Mouse (Mus musculus) left cerebral cortex, adult 2 months (tissue): ENCODE results near the gene Camta1. TPM values are rescaled to one million over a fixed set of nuclear protein-coding genes. Genes with fewer than 3 reads are reported as not detected.
"Not testable (repeated sequence)": the region's sequence is repeated elsewhere in the genome, so short reads cannot be mapped to it uniquely, and the experiment has no call there.

ENCODE experiments used
- DNase-seq, 2 experiments: peaks; one replicate each; pipeline ENCODE4 v3.0.0; 2021 to 2022; ENCODE audit warnings: low spot score in 2 of 2, mixed read lengths in 1 of 2; ENCODE audit errors: extremely low spot score in 1 of 2
- H3K27ac ChIP-seq: fragments of 200-600 bp; 2 replicates; pipeline ENCODE4 v1.8.1; 2022
- H3K4me3 ChIP-seq: fragments of 200-600 bp; 2 replicates; pipeline ENCODE4 v1.8.1; 2022
- CTCF ChIP-seq: fragments of 200-600 bp; IDR thresholded peaks from 2 replicates; pipeline ENCODE4 v1.8.1; 2022; ENCODE audit warnings: antibody characterized with exemption, mild to moderate bottlenecking, moderate library complexity
- intact Hi-C: fragments of 180-260 bp; cut with DNase I; formaldehyde crosslinking; loops from one replicate; pipeline ENCODE4 v1.15.1; 2025
- total RNA-seq, 2 experiments: library from RNA; stranded (reverse); gene quantifications; 2 replicates each; pipeline ENCODE4 v1.2.3; 2021

Camta1 gene
- total RNA-seq, 2 experiments from 2014 or later: 242 to 255 TPM

DNA sequence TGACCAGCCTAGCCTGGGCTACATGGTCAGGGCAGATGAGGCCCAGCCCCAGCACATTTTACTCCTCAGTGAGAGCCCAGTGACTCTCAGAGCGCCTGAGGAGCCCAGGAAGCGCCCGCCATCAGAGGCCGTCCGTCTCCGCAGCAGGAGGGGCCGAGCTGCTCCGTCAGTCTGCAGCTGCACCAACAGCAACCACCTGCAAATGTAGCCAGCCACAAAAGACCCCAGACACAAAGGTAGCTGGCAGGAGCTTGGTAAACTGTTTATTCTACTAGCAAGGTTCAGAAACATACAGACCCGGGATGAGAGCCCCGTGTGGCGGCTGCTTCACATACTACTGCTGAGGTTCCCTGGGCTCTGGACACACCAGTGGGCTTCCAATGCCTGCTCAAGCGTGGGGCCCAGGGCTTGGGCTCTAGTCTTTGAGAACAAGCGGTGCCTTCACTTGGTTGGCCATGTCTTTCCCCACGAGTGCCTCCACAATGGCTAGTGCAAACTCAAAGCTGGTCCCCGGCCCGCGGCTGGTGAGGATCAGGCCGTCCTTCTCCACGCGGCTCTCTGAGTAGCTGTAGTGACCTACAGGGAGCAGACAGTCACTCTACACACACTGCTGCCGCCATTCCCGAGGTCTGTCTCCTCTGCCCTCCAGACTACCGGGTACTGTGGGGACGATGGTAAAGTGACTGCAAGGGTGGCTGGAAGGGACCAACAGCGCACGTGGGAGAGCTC is 964.6 kb downstream of the Camta1 start:
- no peak overlapping the region for H3K27ac ChIP-seq
- no peak overlapping the region for H3K4me3 ChIP-seq
- no peak for DNase-seq
- no peak for TF ChIP-seq CTCF
- intact Hi-C loops: loop anchor here (5.0 kb wide), 1 partner anchor 190 kb away; no protein-coding TSS in a partner anchor

DNA sequence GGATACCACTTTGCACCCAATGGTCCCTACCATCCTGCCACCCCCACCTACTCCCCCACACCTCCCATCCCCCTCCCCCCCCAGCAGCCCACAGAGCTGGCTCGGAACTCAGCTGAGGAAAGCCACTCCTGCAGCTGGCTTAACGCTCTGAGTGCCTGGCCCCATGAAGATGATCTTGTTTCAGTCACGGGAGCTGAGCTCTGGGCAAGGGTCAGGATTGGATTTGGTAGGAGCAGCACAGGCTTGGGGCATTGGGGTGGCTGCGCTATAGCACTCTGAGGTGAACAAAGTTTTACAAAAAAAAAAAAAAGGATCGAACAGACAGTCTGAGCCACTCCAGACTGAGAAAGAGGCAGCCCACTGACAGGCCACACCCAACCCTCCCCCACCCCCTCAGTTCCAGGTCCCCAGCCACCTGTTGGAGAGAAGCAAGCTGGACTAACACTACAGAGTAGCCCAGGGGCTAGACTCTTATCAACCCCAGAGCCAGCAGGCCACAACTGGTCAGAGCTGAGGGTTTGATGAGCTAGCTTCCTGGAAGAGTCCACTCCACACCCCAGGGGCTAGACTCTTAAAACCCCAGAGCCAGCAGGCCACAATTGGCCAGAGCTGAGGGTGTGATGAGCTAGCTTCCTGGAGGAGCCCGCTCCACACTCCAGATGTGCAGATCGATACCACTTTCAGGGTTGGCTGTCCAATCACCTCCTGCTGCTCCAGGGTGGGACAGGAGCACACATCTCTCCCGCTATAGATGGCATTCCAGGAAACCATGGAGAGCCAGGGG is 966.8 kb downstream of the Camta1 start:
- no peak for TF ChIP-seq CTCF
- DNase-seq: no peak
- intact Hi-C loops: loop anchor here (5.0 kb wide), 1 partner anchor 188 kb away; no protein-coding TSS in a partner anchor
- H3K27ac ChIP-seq: no peak overlapping the region
- H3K4me3 ChIP-seq: no peak overlapping the region

DNA sequence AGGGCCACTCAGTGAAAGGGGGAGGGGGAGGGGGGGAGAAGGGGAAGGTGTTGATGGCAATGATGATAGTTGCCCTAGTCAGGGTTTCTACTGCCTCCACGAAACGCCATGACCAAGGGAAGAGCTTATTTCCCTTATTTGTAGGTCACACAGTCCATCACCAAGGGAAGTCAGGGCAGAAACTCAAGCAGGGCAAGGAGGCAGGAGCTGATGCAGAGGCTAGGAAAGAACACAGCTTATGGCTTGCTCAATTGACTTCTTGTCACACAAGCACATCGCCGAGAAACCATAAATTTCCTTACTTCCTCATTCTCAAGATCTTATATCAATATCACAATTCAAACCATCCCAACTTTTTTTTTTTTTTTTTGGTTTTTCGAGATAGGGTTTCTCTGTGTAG is 970.4 kb downstream of the Camta1 start:
- no peak overlapping the region for H3K4me3 ChIP-seq
- H3K27ac ChIP-seq: no peak overlapping the region
- no peak for DNase-seq
- TF ChIP-seq CTCF: no peak
- intact Hi-C loops: no loop called here

DNA sequence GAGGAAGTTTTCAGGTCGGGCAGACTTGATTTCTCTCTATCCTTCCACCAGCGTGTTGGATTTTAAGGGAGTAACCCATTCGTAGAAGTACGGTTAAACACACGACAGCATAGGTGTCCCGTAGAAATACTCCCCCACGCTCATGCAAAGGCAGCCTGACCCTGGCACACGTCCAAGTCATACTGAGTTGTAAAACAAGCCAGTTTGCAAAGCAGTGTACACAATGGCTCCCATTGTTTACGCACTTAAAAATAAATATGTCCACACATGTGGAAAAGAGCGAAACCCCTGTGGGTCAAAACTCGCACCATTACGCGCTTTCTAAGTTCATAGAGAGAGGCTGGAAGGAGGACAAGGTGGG is 971.7 kb downstream of the Camta1 start:
- intact Hi-C loops: no loop called here

DNA sequence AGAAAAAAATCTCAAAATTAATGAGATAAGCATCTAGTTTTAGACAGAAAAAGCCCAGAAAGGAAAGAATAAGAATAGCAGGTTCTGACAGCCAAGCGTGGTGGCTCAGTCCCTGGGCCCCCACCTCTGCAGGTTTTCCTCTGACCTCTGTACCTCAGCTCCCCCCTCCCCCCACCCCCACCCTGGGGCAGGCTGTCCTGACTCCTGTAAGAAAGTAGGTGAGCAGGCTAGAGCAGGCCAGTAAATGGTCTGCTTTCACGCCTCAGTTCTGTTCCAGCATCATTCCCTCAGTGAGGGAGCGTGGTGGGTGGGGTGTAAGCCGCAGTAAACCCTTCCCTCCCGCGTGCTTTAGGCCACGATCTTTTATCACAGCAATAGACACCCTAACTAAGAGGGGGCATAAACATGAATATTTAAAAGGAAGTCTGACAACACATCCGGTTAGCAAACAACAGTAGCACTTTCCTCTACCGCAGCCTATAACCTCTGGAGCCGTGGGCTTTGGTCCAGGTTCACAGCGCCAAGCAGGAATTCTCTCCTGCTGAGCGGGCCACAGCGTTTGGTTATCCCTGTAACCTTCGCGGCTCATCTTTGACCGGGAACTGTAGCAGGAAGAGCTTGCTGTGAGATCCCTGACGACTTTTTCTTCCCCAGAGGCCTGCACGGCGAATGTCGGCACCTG is 972.3 kb downstream of the Camta1 start:
- intact Hi-C loops: no loop called here
- Histone ChIP-seq H3K4me3 (no peak overlapping the region), H3K27ac (no peak overlapping the region)
- no peak for DNase-seq
- no peak for TF ChIP-seq CTCF

More for the DNA sequence above, 971.7 kb downstream of the Camta1 start:
- Histone ChIP-seq H3K4me3 (no peak overlapping the region), H3K27ac (no peak overlapping the region)
- TF ChIP-seq CTCF: no peak
- no peak for DNase-seq

DNA sequence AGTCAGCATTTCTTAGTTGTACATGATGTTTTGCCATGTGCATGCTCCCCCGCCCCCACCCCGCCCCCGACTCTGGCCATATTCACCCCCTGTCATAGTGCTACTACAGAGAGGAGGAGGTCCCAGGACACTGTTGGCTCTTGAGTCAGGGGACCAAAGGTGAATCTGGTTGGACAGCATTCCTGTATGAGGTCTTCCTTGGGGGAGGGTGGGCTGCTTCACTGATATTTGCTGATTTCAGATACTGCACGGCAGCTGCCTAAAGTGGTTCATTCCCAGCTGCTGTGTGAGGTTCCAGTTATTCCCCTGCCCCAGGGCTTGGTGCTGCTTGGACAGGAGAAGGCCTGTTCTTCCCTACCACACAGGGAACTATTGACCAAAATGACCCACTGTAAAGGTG is 973.2 kb downstream of the Camta1 start:
- DNase-seq: no peak
- no peak overlapping the region for H3K4me3 ChIP-seq
- TF ChIP-seq CTCF: no peak
- H3K27ac ChIP-seq: no peak overlapping the region
- intact Hi-C loops: no loop called here

DNA sequence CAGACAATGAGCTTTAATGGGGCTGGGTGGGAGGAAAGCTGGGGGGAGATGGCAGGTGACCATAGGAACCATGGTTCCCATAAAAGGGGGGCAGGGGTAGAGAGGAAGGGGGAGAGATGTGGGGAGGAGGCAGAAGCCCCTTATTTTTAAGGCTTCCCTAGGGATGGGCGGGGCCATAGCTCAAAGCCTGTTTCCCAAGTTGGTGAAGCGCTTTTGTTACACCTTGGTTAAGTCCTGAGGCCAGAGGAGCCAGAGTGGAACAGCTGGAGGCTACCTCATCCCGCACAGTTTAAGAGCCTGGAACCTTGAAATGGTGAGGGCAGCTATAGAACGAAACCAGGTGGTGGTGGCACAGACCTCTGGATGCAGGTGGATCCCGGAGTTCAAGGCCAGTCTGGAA is 973.8 kb downstream of the Camta1 start:
- no peak overlapping the region for H3K4me3 ChIP-seq
- intact Hi-C loops: no loop called here
- TF ChIP-seq CTCF: no peak
- no peak overlapping the region for H3K27ac ChIP-seq
- no peak for DNase-seq

DNA sequence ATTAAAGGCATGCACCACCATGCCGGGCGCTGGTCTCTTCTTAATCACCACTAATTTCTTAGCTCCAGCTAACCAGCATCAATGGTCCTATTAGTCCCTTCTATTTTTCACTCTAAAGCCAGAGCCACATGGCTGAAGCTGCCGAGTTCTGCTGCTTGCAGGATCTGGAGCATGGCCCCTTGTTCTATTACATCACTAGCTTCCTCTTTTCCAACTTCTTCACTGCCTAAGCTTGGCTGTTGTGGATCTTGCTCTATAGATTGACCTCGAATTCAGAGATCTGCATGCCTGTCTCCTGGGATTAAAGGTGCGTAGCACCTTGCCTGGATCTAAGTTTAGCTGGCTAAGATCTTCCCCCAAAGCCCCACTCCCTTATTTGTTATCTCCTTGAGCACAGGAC is 979.0 kb downstream of the Camta1 start:
- no peak overlapping the region for H3K4me3 ChIP-seq
- intact Hi-C loops: no loop called here
- DNase-seq: no peak
- TF ChIP-seq CTCF: no peak
- H3K27ac ChIP-seq: no peak overlapping the region

DNA sequence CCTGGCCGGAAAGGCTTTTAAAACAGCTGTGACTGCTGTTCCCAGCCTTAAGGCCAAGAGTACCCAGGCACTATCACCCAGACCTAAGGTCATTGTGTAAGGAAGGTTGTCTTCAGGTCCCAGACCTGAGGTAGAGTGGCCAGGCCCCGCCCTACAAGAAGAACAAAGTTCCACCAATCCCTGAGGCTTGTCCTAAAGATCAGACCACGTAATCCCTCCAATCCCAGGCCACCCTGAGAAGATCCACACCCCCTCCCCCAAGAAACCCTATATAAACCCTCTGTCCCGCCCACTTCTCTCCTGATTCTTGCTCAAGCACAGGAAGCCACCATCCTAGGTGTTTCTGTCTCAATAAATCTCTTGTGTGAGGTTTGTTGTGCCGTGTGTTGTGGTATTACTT is 981.3 kb downstream of the Camta1 start:
- intact Hi-C loops: no loop called here
- Histone ChIP-seq H3K4me3 (no peak overlapping the region), H3K27ac (no peak overlapping the region)
- DNase-seq: no peak
- no peak for TF ChIP-seq CTCF

DNA sequence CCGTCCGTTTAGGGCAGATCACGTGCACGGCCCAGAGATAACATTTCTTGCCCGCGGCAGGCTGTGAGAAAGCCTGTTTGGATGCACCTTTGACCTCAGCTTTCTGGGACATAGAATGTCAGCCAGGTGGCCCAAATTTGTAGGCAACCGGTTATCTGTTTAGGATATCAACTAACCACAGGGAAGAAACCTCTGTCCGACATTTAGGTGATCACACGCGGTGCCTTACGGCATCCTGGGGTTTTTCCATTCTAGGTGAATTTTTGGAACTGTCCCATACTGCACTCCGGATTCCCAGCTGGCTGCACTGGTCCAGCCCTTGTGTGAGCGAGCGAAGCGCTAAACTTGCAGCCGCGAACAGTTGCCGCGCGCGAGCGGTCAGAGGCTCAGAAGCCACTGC is 982.0 kb downstream of the Camta1 start:
- intact Hi-C loops: no loop called here
- no peak for DNase-seq
- Histone ChIP-seq H3K27ac (no peak overlapping the region), H3K4me3 (no peak overlapping the region)
- TF ChIP-seq CTCF: no peak

DNA sequence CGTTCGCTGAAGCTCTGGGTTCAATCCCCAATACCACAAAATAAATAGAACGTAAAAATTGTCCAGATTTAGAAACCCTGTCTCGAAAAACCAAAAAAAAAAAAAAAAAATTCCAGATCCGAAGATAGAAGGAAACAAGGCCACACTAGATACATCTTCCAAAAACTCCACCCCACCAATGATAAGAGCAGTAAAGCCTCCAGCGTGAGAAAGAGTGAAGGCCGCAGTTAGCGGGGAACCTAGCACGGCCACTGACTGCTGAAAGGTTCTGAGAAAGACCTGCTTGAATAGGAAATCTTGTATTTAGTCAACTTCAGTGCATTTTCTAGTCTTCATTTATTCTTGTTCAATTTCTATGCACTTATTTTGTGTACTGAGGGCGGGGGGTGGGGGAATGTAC is 986.3 kb downstream of the Camta1 start:
- DNase-seq: no peak
- no peak overlapping the region for H3K4me3 ChIP-seq
- no peak overlapping the region for H3K27ac ChIP-seq
- no peak for TF ChIP-seq CTCF
- intact Hi-C loops: no loop called here

DNA sequence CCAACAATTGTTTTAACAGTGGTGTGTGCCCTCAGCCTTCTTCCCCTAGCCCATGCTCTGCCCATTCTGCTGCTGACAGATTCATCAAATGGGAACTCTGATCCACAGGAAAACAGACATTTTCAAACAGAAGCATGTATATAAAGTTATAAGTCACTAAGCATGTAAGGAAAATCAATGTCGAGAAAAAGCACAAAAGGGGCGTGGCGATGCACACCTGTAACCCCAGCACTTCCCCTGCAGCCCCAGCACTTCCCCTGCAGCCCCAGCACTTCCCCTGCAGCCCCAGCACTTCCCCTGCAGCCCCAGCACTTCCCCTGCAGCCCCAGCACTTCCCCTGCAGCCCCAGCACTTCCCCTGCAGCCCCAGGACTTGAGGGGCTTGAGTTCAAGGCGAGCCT is 987.3 kb downstream of the Camta1 start:
- not testable (repeated sequence) for DNase-seq

More for the DNA sequence above, 987.3 kb downstream of the Camta1 start:
- H3K27ac ChIP-seq, intact Hi-C loops, H3K4me3 ChIP-seq: not testable (repeated sequence)
